Mouse (Mus musculus) neural tube, embryonic 13.5 days (tissue): ENCODE measurements at regions not wholly inside any gene's neighbourhood (a gene's known extent, or its start where the extent isn't known, plus 50 kb on each side); places are given as distances from the start of the nearest gene placed in this dataset.

Source experiments
- ATAC-seq: fragments of 200-750 bp; cut with Nextera tagmentation; 2 replicates; pipeline ENCODE4 v1.8.0; 2017; ENCODE audit warnings: low read depth, mild to moderate bottlenecking, moderate TSS enrichment, moderate library complexity
- H3K27ac ChIP-seq: fragments of 300-500 bp; sonication (generic); replicated peaks from 2 replicates; pipeline ENCODE4 v1.5.1; 2015; ENCODE audit warnings: moderate library complexity, mild to moderate bottlenecking, inconsistent platforms
- H3K27me3 ChIP-seq: fragments of 300-500 bp; sonication (generic); 2 replicates; pipeline ENCODE4 v1.6.1; 2015; ENCODE audit warnings: mild to moderate bottlenecking, inconsistent platforms
- H3K36me3 ChIP-seq: fragments of 300-500 bp; sonication (generic); 2 replicates; pipeline ENCODE4 v1.6.1; 2015; ENCODE audit warnings: mild to moderate bottlenecking, inconsistent platforms
- H3K4me1 ChIP-seq: fragments of 300-500 bp; sonication (generic); replicated peaks from 2 replicates; pipeline ENCODE4 v1.6.1; 2015; ENCODE audit warnings: inconsistent platforms
- H3K4me2 ChIP-seq: fragments of 300-500 bp; sonication (generic); 2 replicates; pipeline ENCODE4 v1.6.1; 2015; ENCODE audit warnings: inconsistent platforms, mild to moderate bottlenecking, moderate library complexity
- H3K4me3 ChIP-seq: fragments of 300-500 bp; sonication (generic); 2 replicates; pipeline ENCODE4 v1.5.1; 2015; ENCODE audit warnings: mild to moderate bottlenecking, inconsistent platforms
- H3K9ac ChIP-seq: fragments of 300-500 bp; sonication (generic); 2 replicates; pipeline ENCODE4 v1.6.1; 2015; ENCODE audit warnings: moderate library complexity, mild to moderate bottlenecking, inconsistent platforms
- H3K9me3 ChIP-seq: fragments of 300-500 bp; sonication (generic); 2 replicates; pipeline ENCODE4 v1.6.1; 2016; ENCODE audit warnings: inconsistent platforms
- WGBS: fragments of 180-500 bp; shearing (Covaris S2); methylation state at CpG from one replicate; pipeline ENCODE4 v1.1.7; 2015; 5-methylcytosine and 5-hydroxymethylcytosine counted together

- ATAC-seq: no peak
- H3K9me3 ChIP-seq: no peaks in the 10 kb centered on the region
- H3K4me3 ChIP-seq: no peak overlapping the region
- H3K27ac ChIP-seq: no peak overlapping the region
- no peaks in the 10 kb centered on the region for H3K36me3 ChIP-seq
- H3K9ac ChIP-seq: no peak overlapping the region
- no peaks in the 10 kb centered on the region for H3K4me1 ChIP-seq
- H3K4me2 ChIP-seq: no peak overlapping the region
- WGBS: 85% methylated on average over 3 of the region's 3 CpGs
- H3K27me3 ChIP-seq: no peaks in the 10 kb centered on the region
Observed at GRCm38 (mm10) chr14:31970245-31970830, 58.5 kb upstream of the Galnt15 start.

- H3K27me3 ChIP-seq: no peaks in the 10 kb centered on the region
- no peak overlapping the region for H3K4me3 ChIP-seq
- 96% methylated on average over 9 of the region's 9 CpGs for WGBS
- H3K9ac ChIP-seq: no peak overlapping the region
- H3K4me1 ChIP-seq: no peaks in the 10 kb centered on the region
- no peak for ATAC-seq
- H3K36me3 ChIP-seq: no peaks in the 10 kb centered on the region
- no peak overlapping the region for H3K27ac ChIP-seq
- H3K9me3 ChIP-seq: no peaks in the 10 kb centered on the region
- no peak overlapping the region for H3K4me2 ChIP-seq
Observed at GRCm38 (mm10) chr14:31970851-31971250, 57.9 kb upstream of the Galnt15 start.

GRCm38 (mm10) chr14:31973702-31974101, 55.1 kb upstream of the Galnt15 start:
- H3K9ac ChIP-seq: no peak overlapping the region
- no peaks in the 10 kb centered on the region for H3K27me3 ChIP-seq
- no peak overlapping the region for H3K27ac ChIP-seq
- no peak for ATAC-seq
- 85% methylated on average over 4 of the region's 4 CpGs for WGBS
- no peaks in the 10 kb centered on the region for H3K9me3 ChIP-seq
- H3K4me3 ChIP-seq: no peak overlapping the region
- H3K4me1 ChIP-seq: no peaks in the 10 kb centered on the region
- no peaks in the 10 kb centered on the region for H3K36me3 ChIP-seq
- H3K4me2 ChIP-seq: no peak overlapping the region

- Histone ChIP-seq H3K27ac (no peak overlapping the region), H3K36me3 (no peaks in the 10 kb centered on the region), H3K27me3 (no peaks in the 10 kb centered on the region), H3K4me2 (no peak overlapping the region), H3K9me3 (no peaks in the 10 kb centered on the region), H3K4me3 (no peak overlapping the region), H3K4me1 (no peaks in the 10 kb centered on the region), H3K9ac (no peak overlapping the region)
- 83% methylated on average over 4 of the region's 4 CpGs for WGBS
- ATAC-seq: no peak
Observed at GRCm38 (mm10) chr14:31978196-31978595, 50.6 kb upstream of the Galnt15 start.

- H3K4me2 ChIP-seq: no peak overlapping the region
- no peak overlapping the region for H3K27ac ChIP-seq
- no peaks in the 10 kb centered on the region for H3K36me3 ChIP-seq
- H3K9me3 ChIP-seq: no peaks in the 10 kb centered on the region
- H3K27me3 ChIP-seq: no peaks in the 10 kb centered on the region
- H3K9ac ChIP-seq: no peak overlapping the region
- no peak overlapping the region for H3K4me3 ChIP-seq
- no peaks in the 10 kb centered on the region for H3K4me1 ChIP-seq
- WGBS: 75% methylated on average over 3 of the region's 3 CpGs
- no peak for ATAC-seq
Observed at GRCm38 (mm10) chr14:31978690-31979089, 50.1 kb upstream of the Galnt15 start.
